Comparison of ENCODE assay signal across 7 mouse cellular contexts in the genomic region with DNA sequence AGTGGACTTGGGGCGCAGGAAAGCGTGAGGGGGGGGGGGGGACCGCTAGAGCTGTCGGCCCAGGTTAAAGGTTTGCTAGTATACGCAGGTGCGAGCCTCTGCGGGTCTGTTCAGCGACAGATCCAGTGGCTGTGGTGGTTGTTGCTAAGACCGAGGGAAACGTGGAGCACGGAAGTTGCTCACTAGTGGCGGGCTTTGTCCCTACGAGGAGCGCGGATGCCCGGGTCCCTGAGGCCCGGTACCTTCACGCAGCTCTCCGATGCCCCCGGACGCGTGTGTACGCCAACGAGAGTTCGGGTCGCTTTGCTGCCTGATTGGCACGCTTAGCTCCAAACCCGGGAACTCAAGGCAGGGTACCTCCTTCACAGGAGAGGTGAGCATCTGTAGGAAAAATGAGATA. TPM values are rescaled to one million over a fixed set of nuclear protein-coding genes. Genes with fewer than 3 reads are reported as not detected.
DNase-seq lines count a peak whose midpoint lies in the region; ATAC-seq and TF ChIP-seq lines count a peak whose summit lies in the region.

No protein-coding gene starts in this region.

- peak overlapping the region; percentile 85 for H3K27ac ChIP-seq in forebrain, embryonic 10.5 days
- no peak overlapping the region for H3K27ac ChIP-seq in limb, embryonic 14.5 days (replicated peaks; ENCODE audit: low read depth, low read length)
- H3K27ac ChIP-seq in small intestine, adult 2 months (ENCODE audit: insufficient read depth, low read depth, low read length), result peak overlapping the region; percentile 23; the same call in 1 of the 2 replicates

- no peak for TF ChIP-seq POLR2A in limb, embryonic 14.5 days (IDR thresholded peaks at IDR 0.05; ENCODE audit: borderline replicate concordance, extremely low read depth, insufficient read depth, insufficient read length)
- no peak for TF ChIP-seq POLR2A in small intestine, adult 2 months (IDR thresholded peaks at IDR 0.05; ENCODE audit: low read depth, low read length)

- intact Hi-C loops in gastrocnemius, postnatal 36 days (cut with DNase I), result no loop called here

- H3K4me3 ChIP-seq in forebrain, embryonic 10.5 days, result peak overlapping the region; percentile 72
- peak overlapping the region; percentile 47 for H3K4me3 ChIP-seq in limb, embryonic 14.5 days (replicated peaks; ENCODE audit: low read length)
- H3K4me3 ChIP-seq in small intestine, adult 2 months (ENCODE audit: low read depth, low read length), result peak overlapping the region; percentile 64

- peaks cover 36% of the 10 kb centered on the region for H3K4me1 ChIP-seq in forebrain, embryonic 10.5 days
- H3K4me1 ChIP-seq in limb, embryonic 14.5 days (ENCODE audit: control insufficient read depth, insufficient read depth, low read length), result peaks cover 9% of the 10 kb centered on the region
- peaks cover 13% of the 10 kb centered on the region; the same call in 1 of the 2 replicates for H3K4me1 ChIP-seq in small intestine, adult 2 months (ENCODE audit: control insufficient read depth, insufficient read depth, insufficient read length, low read length)

- DNase-seq in right cerebral cortex, postnatal 25 days, result peak; percentile 6
- DNase-seq in right cerebral cortex, adult 18-20 months, result no peak
- DNase-seq in forebrain, embryonic 10.5 days (ENCODE audit: extremely low spot score, low spot score), result no peak
- DNase-seq in limb, embryonic 14.5 days (ENCODE audit: low spot score), result no peak
- DNase-seq in gastrocnemius, postnatal 36 days, result no peak
- DNase-seq in adrenal gland, adult 8-10 months, result no peak

- TF ChIP-seq CTCF in small intestine, adult 2 months (IDR thresholded peaks at IDR 0.05; ENCODE audit: extremely low read depth, insufficient read length, insufficient replicate concordance, low read depth, low read length), result no peak

- no peaks in the 10 kb centered on the region for H3K36me3 ChIP-seq in forebrain, embryonic 10.5 days (replicated peaks)
- no peaks in the 10 kb centered on the region for H3K36me3 ChIP-seq in limb, embryonic 14.5 days (ENCODE audit: control insufficient read depth, insufficient read depth, low read length)
- H3K36me3 ChIP-seq in small intestine, adult 2 months (ENCODE audit: control insufficient read depth, insufficient read depth, low read length), result no peaks in the 10 kb centered on the region

- no peak for ATAC-seq in limb, embryonic 14.5 days (ENCODE audit: low FRiP score, low read depth)

- peaks cover 80% of the 10 kb centered on the region for H3K27me3 ChIP-seq in forebrain, embryonic 10.5 days (ENCODE audit: poor library complexity, severe bottlenecking)
- peaks cover 27% of the 10 kb centered on the region for H3K27me3 ChIP-seq in limb, embryonic 14.5 days (ENCODE audit: control insufficient read depth, insufficient read depth, low read length)
- H3K27me3 ChIP-seq in small intestine, adult 2 months (ENCODE audit: control insufficient read depth, insufficient read depth, low read length), result no peaks in the 10 kb centered on the region

- no peak overlapping the region for H3K9ac ChIP-seq in limb, embryonic 14.5 days (ENCODE audit: low read depth, low read length, severe bottlenecking)

- peak overlapping the region; percentile 93 for H3K4me2 ChIP-seq in limb, embryonic 14.5 days (replicated peaks; ENCODE audit: low read depth, low read length, severe bottlenecking)

- no peaks in the 10 kb centered on the region for H3K9me3 ChIP-seq in forebrain, embryonic 10.5 days
- H3K9me3 ChIP-seq in limb, embryonic 14.5 days (ENCODE audit: control insufficient read depth, low read length), result no peaks in the 10 kb centered on the region

- under 1% methylated on average over 28 of the region's 28 CpGs for WGBS in forebrain, embryonic 10.5 days
- 2% methylated on average over 27 of the region's 28 CpGs for WGBS in limb, embryonic 14.5 days
- 2% methylated on average over 28 of the region's 28 CpGs for WGBS in small intestine, adult 2 months

RNA-seq across cellular contexts. Expression of a gene that starts 0.7 kb away (rescaled TPM):
- polyA plus RNA-seq in forebrain, embryonic 10.5 days (2016; fragmentation: Nextera tagmentation; extraction: Ambion mirVana), result 4.9 and 6.9 TPM in 2 replicates
- polyA plus RNA-seq in limb, embryonic 14.5 days (2012; rRNA removed), result 0.87 and 1.1 TPM in 2 replicates
- polyA plus RNA-seq in limb, embryonic 14.5 days (2014; fragmentation: Nextera tagmentation; extraction: Ambion mirVana), result 0.41 and 0.54 TPM in 2 replicates
- polyA plus RNA-seq in small intestine, adult 2 months (2012; rRNA removed), result 11.2 and 13.9 TPM in 2 replicates
- under 1 TPM in 1 of 2 experiments, not detected in 1; 0.08 TPM for total RNA-seq in gastrocnemius, postnatal 36 days (2021)
- total RNA-seq in adrenal gland, adult 8-10 months (2022), result under 1 TPM in 3 of 4 experiments, not detected in 1; 0.67 to 0.81 (median 0.73) TPM

RNA-seq across cellular contexts. Expression of a gene that starts 43.1 kb away (rescaled TPM):
- polyA plus RNA-seq in forebrain, embryonic 10.5 days (2016; fragmentation: Nextera tagmentation; extraction: Ambion mirVana), result not detected in 2 replicates
- 0.52 and 0.77 TPM in 2 replicates for polyA plus RNA-seq in limb, embryonic 14.5 days (2012; rRNA removed)
- 0.40 TPM in 2 replicates for polyA plus RNA-seq in limb, embryonic 14.5 days (2014; fragmentation: Nextera tagmentation; extraction: Ambion mirVana)
- polyA plus RNA-seq in small intestine, adult 2 months (2012; rRNA removed), result 0.38 and 0.70 TPM in 2 replicates
- total RNA-seq in gastrocnemius, postnatal 36 days (2021), result not detected
- total RNA-seq in adrenal gland, adult 8-10 months (2022), result not detected
